Mouse (Mus musculus) spleen, postnatal 4 days (tissue): ENCODE results near the gene Rnf220.
"Not testable (repeated sequence)": the region's sequence is repeated elsewhere in the genome, so short reads cannot be mapped to it uniquely, and the experiment has no call there.

Source experiments
- DNase-seq, 2 experiments: peaks; one replicate each; pipeline ENCODE4 v3.0.0; 2022; ENCODE audit warnings: low spot score in 2 of 2

The Rnf220 gene

GRCm38 (mm10) chr4:117267831-117268437, 228.9 kb downstream of the Rnf220 start:
- no peak for DNase-seq

GRCm38 (mm10) chr4:117267284-117267683, 229.6 kb downstream of the Rnf220 start:
- DNase-seq: peak; percentile 74 to 87

- no peak for DNase-seq
Observed at GRCm38 (mm10) chr4:117262987-117263386, 233.9 kb downstream of the Rnf220 start.

- DNase-seq: peak in 1 of 2 experiments; percentile 11
Observed at GRCm38 (mm10) chr4:117262101-117262913, 234.5 kb downstream of the Rnf220 start.

GRCm38 (mm10) chr4:117261222-117261621, 235.6 kb downstream of the Rnf220 start:
- no peak for DNase-seq

GRCm38 (mm10) chr4:117259909-117260308, 236.9 kb downstream of the Rnf220 start:
- DNase-seq: not testable (repeated sequence)

GRCm38 (mm10) chr4:117254672-117255071, 242.2 kb downstream of the Rnf220 start:
- DNase-seq: no peak

GRCm38 (mm10) chr4:117254017-117254627, 242.7 kb downstream of the Rnf220 start:
- DNase-seq: no peak

GRCm38 (mm10) chr4:117253218-117254016, 243.4 kb downstream of the Rnf220 start:
- DNase-seq: no peak

GRCm38 (mm10) chr4:117252755-117253154, 244.1 kb downstream of the Rnf220 start:
- DNase-seq: no peak

- DNase-seq: no peak
Observed at GRCm38 (mm10) chr4:117252351-117252750, 244.5 kb downstream of the Rnf220 start.

GRCm38 (mm10) chr4:117251801-117252316, 245.0 kb downstream of the Rnf220 start, which contains the start of the genes Tmem53 and Armh1:
Gene Tmem53, plus strand, starts transcription at chr4:117251951.
Gene Armh1, minus strand, starts transcription at chr4:117252125.
- DNase-seq: peak; percentile 94 to 96

GRCm38 (mm10) chr4:117250982-117251381, 245.9 kb downstream of the Rnf220 start:
- no peak for DNase-seq

- DNase-seq: no peak
Observed at GRCm38 (mm10) chr4:117240867-117241266, 256.0 kb downstream of the Rnf220 start.

- no peak for DNase-seq
Observed at GRCm38 (mm10) chr4:117239153-117239552, 257.7 kb downstream of the Rnf220 start.

GRCm38 (mm10) chr4:117235822-117236221, 261.0 kb downstream of the Rnf220 start:
- DNase-seq: no peak

GRCm38 (mm10) chr4:117234166-117234741, 262.6 kb downstream of the Rnf220 start:
- no peak for DNase-seq

- no peak for DNase-seq
Observed at GRCm38 (mm10) chr4:117231208-117231607, 265.6 kb downstream of the Rnf220 start.

GRCm38 (mm10) chr4:117230331-117230730, 266.5 kb downstream of the Rnf220 start:
- no peak for DNase-seq

- no peak for DNase-seq
Observed at GRCm38 (mm10) chr4:117229590-117229989, 267.3 kb downstream of the Rnf220 start.

GRCm38 (mm10) chr4:117225250-117225649, 271.6 kb downstream of the Rnf220 start:
- no peak for DNase-seq
